Mouse (Mus musculus): ENCODE data around the gene Tcf7l2.

Tcf7l2 gene

GRCm38 (mm10) chr19:55830976-55831559 lies 89.4 kb downstream of the Tcf7l2 start:
- no peak for DNase-seq (ENCODE audit: low spot score)

- DNase-seq (ENCODE audit: low spot score): no peak
Measured at GRCm38 (mm10) chr19:55832122-55832521, 90.5 kb downstream of the Tcf7l2 start.

GRCm38 (mm10) chr19:55833807-55834385 lies 92.3 kb downstream of the Tcf7l2 start:
- no peak for DNase-seq (ENCODE audit: low spot score)

GRCm38 (mm10) chr19:55836930-55837687 lies 95.5 kb downstream of the Tcf7l2 start:
- DNase-seq (ENCODE audit: low spot score): no peak

- peak; percentile 85 for DNase-seq (ENCODE audit: low spot score)
Measured at GRCm38 (mm10) chr19:55837924-55838323, 96.3 kb downstream of the Tcf7l2 start.

- DNase-seq (ENCODE audit: low spot score): no peak
Measured at GRCm38 (mm10) chr19:55838389-55839035, 96.9 kb downstream of the Tcf7l2 start.

GRCm38 (mm10) chr19:55839036-55839555 lies 97.5 kb downstream of the Tcf7l2 start:
- DNase-seq (ENCODE audit: low spot score): peak; percentile 46

- DNase-seq (ENCODE audit: low spot score): no peak
Measured at GRCm38 (mm10) chr19:55840499-55841121, 99.0 kb downstream of the Tcf7l2 start.

GRCm38 (mm10) chr19:55842046-55842445 lies 100.4 kb downstream of the Tcf7l2 start:
- no peak for DNase-seq (ENCODE audit: low spot score)

GRCm38 (mm10) chr19:55843111-55843887 lies 101.7 kb downstream of the Tcf7l2 start:
- no peak for DNase-seq (ENCODE audit: low spot score)

GRCm38 (mm10) chr19:55845702-55846101 lies 104.1 kb downstream of the Tcf7l2 start:
- DNase-seq (ENCODE audit: low spot score): no peak

- no peak for DNase-seq (ENCODE audit: low spot score)
Measured at GRCm38 (mm10) chr19:55846256-55846655, 104.6 kb downstream of the Tcf7l2 start.

- DNase-seq (ENCODE audit: low spot score): no peak
Measured at GRCm38 (mm10) chr19:55847043-55847442, 105.4 kb downstream of the Tcf7l2 start.

GRCm38 (mm10) chr19:55850402-55851078 lies 108.9 kb downstream of the Tcf7l2 start:
- no peak for DNase-seq (ENCODE audit: low spot score)

GRCm38 (mm10) chr19:55851498-55852324 lies 110.1 kb downstream of the Tcf7l2 start:
- DNase-seq (ENCODE audit: low spot score): no peak

- DNase-seq (ENCODE audit: low spot score): no peak
Measured at GRCm38 (mm10) chr19:55854389-55854788, 112.8 kb downstream of the Tcf7l2 start.

- no peak for DNase-seq (ENCODE audit: low spot score)
Measured at GRCm38 (mm10) chr19:55855571-55855970, 114.0 kb downstream of the Tcf7l2 start.

GRCm38 (mm10) chr19:55857328-55857727 lies 115.7 kb downstream of the Tcf7l2 start:
- DNase-seq (ENCODE audit: low spot score): no peak

- no peak for DNase-seq (ENCODE audit: low spot score)
Measured at GRCm38 (mm10) chr19:55860009-55860743, 118.6 kb downstream of the Tcf7l2 start.

All from embryo, embryonic 10.5 days (tissue).